Mouse (Mus musculus) A20 (cell line): ENCODE results near the gene Hist1h2af.
"Not testable (repeated sequence)": the region's sequence is repeated elsewhere in the genome, so short reads cannot be mapped to it uniquely, and the experiment has no call there.

Source experiments
- DNase-seq: peaks from one replicate; pipeline ENCODE4 v3.0.0-alpha.2; 2011; ENCODE audit warnings: low read depth, low spot score

Hist1h2af gene

GRCm38 (mm10) chr13:23554925-23555838 lies 21.5 kb downstream of the Hist1h2af start:
- peak; percentile 95 for DNase-seq

GRCm38 (mm10) chr13:23555839-23556416 lies 22.2 kb downstream of the Hist1h2af start:
- peak; percentile 90 for DNase-seq

GRCm38 (mm10) chr13:23556906-23557305 lies 23.2 kb downstream of the Hist1h2af start:
- DNase-seq = peak; percentile 8

GRCm38 (mm10) chr13:23560699-23561098 lies 27.0 kb downstream of the Hist1h2af start:
- not testable (repeated sequence) for DNase-seq

GRCm38 (mm10) chr13:23561531-23561882 lies 27.8 kb downstream of the Hist1h2af start:
- DNase-seq = not testable (repeated sequence)

- DNase-seq = peak; percentile 98
Observed at GRCm38 (mm10) chr13:23561883-23562659, 28.4 kb downstream of the Hist1h2af start, which contains the start of gene Hist1h3e. TSS of gene Hist1h3e (minus strand) at chr13:23562369.

GRCm38 (mm10) chr13:23562699-23563462 lies 29.2 kb downstream of the Hist1h2af start:
- DNase-seq = peak; percentile 85

- DNase-seq = no peak
Observed at GRCm38 (mm10) chr13:23564482-23564881, 30.8 kb downstream of the Hist1h2af start.

- DNase-seq = peak; percentile 68
Observed at GRCm38 (mm10) chr13:23570261-23571021, 36.7 kb downstream of the Hist1h2af start.

- peak; percentile 94 for DNase-seq
Observed at GRCm38 (mm10) chr13:23571022-23571503, 37.4 kb downstream of the Hist1h2af start, which contains the start of the genes Hist1h2ae and Hist1h2bg. TSS of gene Hist1h2ae (minus strand) at chr13:23571220. TSS of gene Hist1h2bg (plus strand) at chr13:23571396.

- peak; percentile 74 for DNase-seq
Observed at GRCm38 (mm10) chr13:23571504-23572217, 38.0 kb downstream of the Hist1h2af start.

- peak; percentile 40 for DNase-seq
Observed at GRCm38 (mm10) chr13:23572218-23573033, 38.7 kb downstream of the Hist1h2af start.

GRCm38 (mm10) chr13:23573034-23573897 lies 39.6 kb downstream of the Hist1h2af start:
- DNase-seq = not testable (repeated sequence)

GRCm38 (mm10) chr13:23573898-23574524 lies 40.3 kb downstream of the Hist1h2af start, which contains the start of the genes Hist1h2bf and Hist1h2ad:
TSS of gene Hist1h2bf (minus strand) at chr13:23574196.
TSS of gene Hist1h2ad (plus strand) at chr13:23574381.
- DNase-seq = not testable (repeated sequence)

GRCm38 (mm10) chr13:23574546-23575170 lies 41.0 kb downstream of the Hist1h2af start:
- DNase-seq = not testable (repeated sequence)

GRCm38 (mm10) chr13:23575271-23575851 lies 41.7 kb downstream of the Hist1h2af start, which contains the start of gene Hist1h3d:
TSS of gene Hist1h3d (plus strand) at chr13:23575763.
- DNase-seq = no peak
